Mouse (Mus musculus) liver, embryonic 15.5 days (tissue): ENCODE results near the gene Ggt6. TPM values are rescaled to one million over a fixed set of nuclear protein-coding genes. Genes with fewer than 3 reads are reported as not detected.
"Not testable (repeated sequence)": the region's sequence is repeated elsewhere in the genome, so short reads cannot be mapped to it uniquely, and the experiment has no call there.

ENCODE experiments used
- ATAC-seq: fragments of 200-750 bp; cut with Nextera tagmentation; 2 replicates; pipeline ENCODE4 v1.8.0; 2017; ENCODE audit warnings: moderate number of reproducible peaks, mild to moderate bottlenecking, moderate library complexity; ENCODE audit not compliant: insufficient read depth
- H3K27ac ChIP-seq: fragments of 300-500 bp; sonication (generic); replicated peaks from 2 replicates; pipeline ENCODE4 v1.5.1; 2015; ENCODE audit warnings: mild to moderate bottlenecking, inconsistent platforms
- H3K27me3 ChIP-seq: fragments of 300-500 bp; sonication (generic); 2 replicates; pipeline ENCODE4 v1.6.1; 2015; ENCODE audit warnings: mild to moderate bottlenecking, inconsistent platforms
- H3K36me3 ChIP-seq: fragments of 300-500 bp; sonication (generic); replicated peaks from 2 replicates; pipeline ENCODE4 v1.6.1; 2015; ENCODE audit warnings: moderate library complexity, mild to moderate bottlenecking, inconsistent platforms
- H3K4me1 ChIP-seq: fragments of 300-500 bp; sonication (generic); replicated peaks from 2 replicates; pipeline ENCODE4 v1.6.1; 2015; ENCODE audit warnings: inconsistent platforms
- H3K4me2 ChIP-seq: fragments of 300-500 bp; sonication (generic); 2 replicates; pipeline ENCODE4 v1.6.1; 2015; ENCODE audit warnings: moderate library complexity, mild to moderate bottlenecking, inconsistent platforms
- H3K4me3 ChIP-seq: fragments of 300-500 bp; sonication (generic); replicated peaks from 2 replicates; pipeline ENCODE4 v1.5.1; 2015; ENCODE audit warnings: mild to moderate bottlenecking, inconsistent platforms
- H3K9ac ChIP-seq: fragments of 300-500 bp; sonication (generic); 2 replicates; pipeline ENCODE4 v1.6.1; 2015; ENCODE audit warnings: moderate library complexity, mild to moderate bottlenecking, inconsistent platforms
- H3K9me3 ChIP-seq: fragments of 300-500 bp; sonication (generic); replicated peaks from 2 replicates; pipeline ENCODE4 v1.6.1; 2016; ENCODE audit warnings: inconsistent platforms
- WGBS: fragments of 180-500 bp; shearing (Covaris S2); methylation state at CpG from one replicate; pipeline ENCODE4 v1.1.7; 2015; ENCODE audit warnings: mixed read lengths; ENCODE audit not compliant: insufficient replicate concordance; 5-methylcytosine and 5-hydroxymethylcytosine counted together
- polyA plus RNA-seq: library from polyadenylated mRNA; unstranded; fragments of >200 nt; fragmentation: Nextera tagmentation; extraction: Ambion mirVana; gene quantifications from 2 replicates; pipeline ENCODE4 v1.2.1, GENCODE M21; 2015

The Ggt6 gene
- polyA plus RNA-seq, 1 experiment from 2014 or later: 0.32 TPM

GRCm38 (mm10) chr11:72440597-72440964 lies 5.3 kb downstream of the Ggt6 start:
- WGBS: 26% methylated on average over 6 of the region's 6 CpGs
- H3K36me3 ChIP-seq: peaks cover 36% of the 10 kb centered on the region
- H3K27me3 ChIP-seq, H3K9me3 ChIP-seq, ATAC-seq: not testable (repeated sequence)
- H3K9ac ChIP-seq: peak overlapping the region; percentile 65
- peaks cover 24% of the 10 kb centered on the region for H3K4me1 ChIP-seq
- H3K4me3 ChIP-seq: peak overlapping the region; percentile 74
- peak overlapping the region; percentile 84 for H3K4me2 ChIP-seq
- H3K27ac ChIP-seq: peak overlapping the region; percentile 66

- Histone ChIP-seq H3K9me3 (no peaks in the 10 kb centered on the region), H3K4me2 (peak within 1 kb of the TSS; percentile 84), H3K36me3 (peaks cover 41% of the 10 kb centered on the region), H3K4me3 (peak within 1 kb of the TSS; percentile 74), H3K27me3 (no peaks in the 10 kb centered on the region), H3K9ac (peak within 1 kb of the TSS; percentile 65), H3K4me1 (peaks cover 23% of the 10 kb centered on the region), H3K27ac (peak within 1 kb of the TSS; percentile 66)
- ATAC-seq: peak; percentile 87
- WGBS: under 1% methylated on average over 46 of the region's 46 CpGs
Measured at GRCm38 (mm10) chr11:72440965-72441664, 5.8 kb downstream of the Ggt6 start, which contains the start of gene Mybbp1a. Gene Mybbp1a (plus strand): TSS chr11:72441355.

GRCm38 (mm10) chr11:72446311-72447105 lies 11.2 kb downstream of the Ggt6 start:
- peaks cover 95% of the 10 kb centered on the region for H3K36me3 ChIP-seq
- no peak overlapping the region for H3K4me2 ChIP-seq
- H3K27me3 ChIP-seq: no peaks in the 10 kb centered on the region
- no peak overlapping the region for H3K4me3 ChIP-seq
- H3K4me1 ChIP-seq: peaks cover 14% of the 10 kb centered on the region
- H3K27ac ChIP-seq: no peak overlapping the region
- ATAC-seq: no peak
- no peak overlapping the region for H3K9ac ChIP-seq
- WGBS: 74% methylated on average over 6 of the region's 6 CpGs
- H3K9me3 ChIP-seq: no peaks in the 10 kb centered on the region

GRCm38 (mm10) chr11:72447475-72447874 lies 12.1 kb downstream of the Ggt6 start:
- H3K27ac ChIP-seq: no peak overlapping the region
- no peaks in the 10 kb centered on the region for H3K9me3 ChIP-seq
- no peak overlapping the region for H3K4me3 ChIP-seq
- H3K4me1 ChIP-seq: peaks cover 5% of the 10 kb centered on the region
- peaks cover 99% of the 10 kb centered on the region for H3K36me3 ChIP-seq
- no peak overlapping the region for H3K4me2 ChIP-seq
- no peak overlapping the region for H3K9ac ChIP-seq
- no peak for ATAC-seq
- H3K27me3 ChIP-seq: no peaks in the 10 kb centered on the region
- WGBS: 64% methylated on average over 8 of the region's 8 CpGs

GRCm38 (mm10) chr11:72452140-72452665 lies 16.9 kb downstream of the Ggt6 start:
- Histone ChIP-seq H3K27ac (no peak overlapping the region), H3K4me1 (peaks cover 14% of the 10 kb centered on the region), H3K9ac (no peak overlapping the region), H3K36me3 (peaks cover 57% of the 10 kb centered on the region), H3K9me3 (no peaks in the 10 kb centered on the region), H3K4me3 (no peak overlapping the region), H3K4me2 (no peak overlapping the region), H3K27me3 (no peaks in the 10 kb centered on the region)
- WGBS: 75% methylated on average over 3 of the region's 3 CpGs
- ATAC-seq: no peak

- H3K9me3 ChIP-seq: no peaks in the 10 kb centered on the region
- no peak overlapping the region for H3K27ac ChIP-seq
- no peak overlapping the region for H3K4me3 ChIP-seq
- ATAC-seq: no peak
- no peak overlapping the region for H3K9ac ChIP-seq
- no peak overlapping the region for H3K4me2 ChIP-seq
- H3K36me3 ChIP-seq: peaks cover 46% of the 10 kb centered on the region
- 66% methylated on average over 15 of the region's 15 CpGs for WGBS
- H3K4me1 ChIP-seq: peaks cover 25% of the 10 kb centered on the region
- no peaks in the 10 kb centered on the region for H3K27me3 ChIP-seq
Measured at GRCm38 (mm10) chr11:72453105-72453953, 18.0 kb downstream of the Ggt6 start.

- Histone ChIP-seq H3K9me3 (no peaks in the 10 kb centered on the region), H3K4me1 (peaks cover 44% of the 10 kb centered on the region), H3K27me3 (no peaks in the 10 kb centered on the region), H3K27ac (no peak overlapping the region), H3K9ac (no peak overlapping the region), H3K4me3 (no peak overlapping the region), H3K36me3 (peaks cover 25% of the 10 kb centered on the region), H3K4me2 (no peak overlapping the region)
- no peak for ATAC-seq
- 64% methylated on average over 5 of the region's 5 CpGs for WGBS
Measured at GRCm38 (mm10) chr11:72455694-72456093, 20.4 kb downstream of the Ggt6 start.

- Histone ChIP-seq H3K27me3 (no peaks in the 10 kb centered on the region), H3K4me3 (peak overlapping the region; percentile 27), H3K9ac (no peak overlapping the region), H3K9me3 (no peaks in the 10 kb centered on the region), H3K4me1 (peaks cover 50% of the 10 kb centered on the region), H3K36me3 (peaks cover 14% of the 10 kb centered on the region), H3K4me2 (peak overlapping the region; percentile 20), H3K27ac (peak overlapping the region; percentile 58)
- 49% methylated on average over 12 of the region's 12 CpGs for WGBS
- ATAC-seq: peak; percentile 73
Measured at GRCm38 (mm10) chr11:72457995-72458496, 22.7 kb downstream of the Ggt6 start.

- Histone ChIP-seq H3K27me3 (no peaks in the 10 kb centered on the region), H3K4me3 (peak overlapping the region; percentile 27), H3K36me3 (peaks cover 14% of the 10 kb centered on the region; the same call in 1 of the 2 replicates), H3K27ac (peak overlapping the region; percentile 58), H3K9me3 (no peaks in the 10 kb centered on the region), H3K4me1 (peaks cover 50% of the 10 kb centered on the region), H3K4me2 (peak overlapping the region; percentile 20), H3K9ac (no peak overlapping the region)
- no peak; the same call in 1 of the 2 replicates for ATAC-seq
- WGBS: 23% methylated on average over 3 of the region's 3 CpGs
Measured at GRCm38 (mm10) chr11:72458502-72458901, 23.2 kb downstream of the Ggt6 start.

- no peaks in the 10 kb centered on the region for H3K9me3 ChIP-seq
- no peak for ATAC-seq
Measured at GRCm38 (mm10) chr11:72461500-72461981, 26.2 kb downstream of the Ggt6 start.

More at GRCm38 (mm10) chr11:72461500-72461981, 26.2 kb downstream of the Ggt6 start:
- peaks cover 55% of the 10 kb centered on the region for H3K4me1 ChIP-seq
- no peaks in the 10 kb centered on the region for H3K27me3 ChIP-seq
- no peak overlapping the region; the same call in 1 of the 2 replicates for H3K27ac ChIP-seq
- H3K36me3 ChIP-seq: peaks cover 14% of the 10 kb centered on the region; the same call in 1 of the 2 replicates
- H3K4me3 ChIP-seq: no peak overlapping the region
- WGBS: 47% methylated on average over 5 of the region's 5 CpGs
- H3K4me2 ChIP-seq: no peak overlapping the region
- H3K9ac ChIP-seq: no peak overlapping the region
